Mouse (Mus musculus): Measurements from ENCODE around the gene Acaa1a.
"Not testable (repeated sequence)": the region's sequence is repeated elsewhere in the genome, so short reads cannot be mapped to it uniquely, and the experiment has no call there.

The Acaa1a gene

DNA sequence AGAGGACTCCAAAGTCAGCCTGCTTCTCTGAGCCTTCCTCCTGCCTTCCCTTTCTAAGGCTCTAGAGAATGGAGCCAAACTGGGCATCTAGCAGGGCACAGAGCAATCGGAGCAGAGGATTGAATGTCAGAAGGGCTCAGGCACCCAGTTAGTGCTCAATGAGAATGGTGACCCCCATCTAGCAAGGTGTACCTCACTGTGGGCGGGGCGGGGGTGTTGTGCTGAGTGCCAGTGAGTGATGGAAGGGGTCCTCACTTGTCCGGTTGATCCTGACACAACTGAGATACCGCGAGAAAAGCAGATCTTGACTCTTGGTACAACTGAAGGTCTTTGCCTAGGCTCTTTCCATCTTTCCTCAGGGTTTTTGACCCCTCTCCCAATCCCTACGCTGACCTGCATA lies 370 bp upstream of the Acaa1a start:
- no peak for DNase-seq (ENCODE audit: low read depth, low spot score)

DNA sequence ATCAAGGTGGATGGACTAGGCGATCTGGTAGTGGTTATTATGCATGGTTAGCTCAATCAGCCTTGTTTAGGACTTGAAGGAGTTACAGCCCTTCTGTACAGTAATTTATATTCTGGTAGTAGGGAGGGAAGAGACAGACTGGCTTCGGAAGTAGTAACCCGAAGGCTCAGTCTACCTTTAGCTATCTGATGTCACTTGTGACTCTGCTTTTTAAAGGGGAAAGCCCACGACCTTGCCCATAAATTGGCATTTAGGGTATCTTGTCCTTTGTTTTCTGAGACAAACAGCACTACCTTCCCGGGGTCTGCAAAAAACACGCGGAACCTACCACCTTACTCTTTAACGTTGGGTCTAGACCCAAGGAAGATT lies 720 bp downstream of the Acaa1a start:
- DNase-seq (ENCODE audit: low read depth, low spot score) = no peak

- DNase-seq (ENCODE audit: low read depth, low spot score) = peak; percentile 95
These were observed 1.7 kb downstream of the Acaa1a start, which contains the start of gene Myd88 for GRCm38 (mm10) chr9:119340909-119341816. Gene Myd88 (minus strand): TSS chr9:119341411.

- DNase-seq (ENCODE audit: low read depth, low spot score) = no peak
These were observed 3.3 kb downstream of the Acaa1a start for GRCm38 (mm10) chr9:119342728-119343127.

DNA sequence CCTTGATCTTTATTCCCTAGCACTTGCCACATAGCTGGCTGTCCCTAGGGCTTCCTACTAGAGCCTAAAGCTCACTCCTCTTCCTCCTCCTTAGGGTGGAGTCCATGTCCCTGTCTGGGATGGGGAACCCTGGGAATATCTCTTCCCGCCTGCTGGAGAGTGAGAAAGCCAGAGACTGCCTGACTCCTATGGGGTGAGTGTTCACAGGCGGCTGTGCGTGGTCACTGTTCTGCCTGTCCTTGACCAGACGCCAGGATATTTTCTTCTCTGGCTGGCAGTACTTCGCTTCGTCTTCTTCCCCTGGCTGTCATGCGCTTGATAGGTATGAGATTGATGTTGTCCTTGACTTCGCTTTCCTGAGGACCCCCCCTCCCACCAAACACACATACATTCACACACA lies 6.9 kb downstream of the Acaa1a start:
- DNase-seq (ENCODE audit: low read depth, low spot score) = no peak

DNA sequence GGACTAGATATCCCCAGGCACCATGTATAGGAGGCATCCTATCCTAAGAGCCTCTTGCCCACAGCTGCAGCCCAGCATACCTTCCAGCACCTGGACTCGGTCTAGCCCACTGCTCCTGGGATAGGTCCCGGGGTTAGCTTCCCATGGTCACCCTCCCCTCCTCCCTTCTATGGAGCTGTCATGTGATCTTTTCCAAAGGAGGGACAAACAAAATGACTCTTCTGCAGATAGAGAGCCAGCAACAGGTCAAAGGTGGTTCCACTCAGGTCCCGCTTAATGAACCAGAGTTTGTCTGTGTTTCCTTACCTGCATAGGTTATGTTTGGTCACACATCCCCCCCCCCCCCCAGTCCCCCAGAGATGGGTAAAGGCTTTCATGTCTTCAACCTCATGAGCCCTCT lies 11.1 kb downstream of the Acaa1a start:
- no peak for DNase-seq (ENCODE audit: low read depth, low spot score)

DNA sequence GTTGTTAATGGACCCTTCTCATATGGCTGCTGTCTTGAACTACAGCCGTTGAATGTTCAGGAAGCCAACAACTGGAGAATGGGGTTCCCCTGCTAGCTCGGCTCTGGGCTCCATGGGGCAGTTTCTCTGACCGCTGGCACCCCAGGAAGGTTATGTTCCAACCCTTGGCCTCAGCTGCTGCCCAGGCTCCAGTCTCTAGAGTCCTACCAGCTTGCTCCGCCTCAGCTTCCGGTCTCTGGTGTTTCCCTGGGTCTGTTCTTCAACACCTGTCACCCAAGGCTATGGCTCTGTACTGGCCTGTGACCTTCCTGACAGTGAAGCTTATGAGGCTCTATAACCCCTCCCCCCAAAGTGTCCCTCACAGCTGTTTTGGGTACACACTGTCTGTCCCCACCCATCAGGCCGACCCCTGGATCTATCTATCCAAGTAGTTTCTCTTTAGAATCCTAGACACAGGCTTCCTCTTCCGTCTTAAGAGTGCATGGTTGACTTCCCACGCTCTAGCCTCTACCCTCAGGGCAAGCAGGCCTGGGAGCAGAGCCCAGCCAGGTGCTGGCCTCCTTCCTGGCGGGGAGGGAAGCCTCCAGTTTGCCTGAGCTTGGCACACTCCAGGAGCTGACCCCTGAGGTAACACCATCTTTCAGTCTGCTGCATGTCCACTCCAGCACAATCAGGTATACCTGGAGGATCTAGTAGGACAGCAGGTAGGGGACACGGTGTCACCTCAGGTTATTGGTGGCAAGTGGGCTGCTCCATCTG lies 11.7 kb downstream of the Acaa1a start:
- no peak for DNase-seq (ENCODE audit: low read depth, low spot score)

DNA sequence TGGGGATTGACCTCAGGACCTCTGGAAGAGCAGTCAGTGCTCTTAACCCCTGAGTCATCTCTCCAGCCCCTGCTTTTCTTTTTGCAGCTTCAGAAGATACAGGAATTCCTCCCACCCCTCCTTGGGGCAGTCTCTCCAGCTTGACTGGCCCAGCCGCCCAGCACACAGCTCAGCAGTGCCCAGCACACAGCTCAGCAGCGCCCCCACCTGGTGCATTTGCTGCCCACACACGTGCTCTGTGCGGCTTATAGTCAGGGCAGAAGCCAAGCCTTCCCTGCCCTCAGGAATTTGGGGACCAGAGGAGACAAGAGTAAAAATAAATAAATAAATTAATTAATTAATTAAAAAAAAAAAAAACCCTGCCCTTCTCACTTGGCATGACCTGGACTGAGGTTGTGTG lies 12.6 kb downstream of the Acaa1a start:
- peak; percentile 77 for DNase-seq (ENCODE audit: low read depth, low spot score)

DNA sequence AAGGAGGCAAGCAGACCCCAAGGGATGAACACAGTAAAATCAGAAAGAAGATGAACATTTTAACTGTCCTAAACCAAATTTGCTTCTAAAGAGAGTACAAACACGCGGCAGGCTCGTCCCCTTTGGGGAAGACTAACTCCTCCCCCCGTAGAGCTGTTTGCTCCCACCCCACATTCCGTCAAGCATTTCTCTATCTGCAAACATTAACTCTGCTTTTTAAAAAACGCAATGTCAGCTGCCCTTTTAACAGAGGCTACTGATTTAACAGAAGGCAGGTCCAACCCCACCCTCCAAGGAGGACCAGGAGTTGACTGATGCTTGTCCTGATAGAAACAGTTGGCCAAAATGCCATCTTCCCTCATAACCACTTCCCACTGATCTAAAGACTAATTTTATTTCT lies 14.4 kb downstream of the Acaa1a start:
- DNase-seq (ENCODE audit: low read depth, low spot score) = no peak

- DNase-seq (ENCODE audit: low read depth, low spot score) = no peak
These were observed 16.5 kb downstream of the Acaa1a start for GRCm38 (mm10) chr9:119355943-119356342.

- DNase-seq (ENCODE audit: low read depth, low spot score) = peak; percentile 87
These were observed 18.0 kb downstream of the Acaa1a start, which contains the start of gene Xylb for GRCm38 (mm10) chr9:119357331-119358057. Gene Xylb (plus strand): TSS chr9:119357381.

GRCm38 (mm10) chr9:119358058-119358429 lies 18.6 kb downstream of the Acaa1a start:
- DNase-seq (ENCODE audit: low read depth, low spot score) = no peak

- DNase-seq (ENCODE audit: low read depth, low spot score) = no peak
These were observed 21.9 kb downstream of the Acaa1a start for GRCm38 (mm10) chr9:119361416-119361815.

GRCm38 (mm10) chr9:119363229-119363628 lies 23.8 kb downstream of the Acaa1a start:
- DNase-seq (ENCODE audit: low read depth, low spot score) = no peak

DNA sequence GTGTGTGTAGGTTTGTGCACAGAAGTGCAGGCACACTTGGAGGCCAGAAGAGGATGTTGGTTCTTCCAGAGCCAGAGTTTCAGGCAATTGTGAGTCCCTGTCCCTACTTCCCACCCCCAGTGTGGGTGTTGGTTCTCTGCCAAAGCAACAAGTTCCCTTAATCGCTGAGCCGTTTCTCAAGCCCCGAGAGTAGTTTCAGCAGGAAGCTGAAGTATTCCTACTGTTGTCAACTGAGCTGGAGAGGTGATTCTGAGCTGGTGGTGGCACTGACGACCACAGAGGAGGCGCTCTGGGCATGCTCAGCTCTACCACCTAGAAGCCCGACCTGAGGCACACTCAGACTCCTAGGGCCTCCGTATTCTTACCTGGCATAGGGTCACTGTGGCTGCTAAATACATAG lies 25.8 kb downstream of the Acaa1a start, which contains the start of gene Slc22a14:
TSS of gene Slc22a14 (minus strand) at position 270 of the 400 bp plus-strand sequence.
- DNase-seq (ENCODE audit: low read depth, low spot score) = no peak

- no peak for DNase-seq (ENCODE audit: low read depth, low spot score)
These were observed 28.9 kb downstream of the Acaa1a start for GRCm38 (mm10) chr9:119368367-119368766.

- not testable (repeated sequence) for DNase-seq (ENCODE audit: low read depth, low spot score)
These were observed 31.3 kb downstream of the Acaa1a start for GRCm38 (mm10) chr9:119370770-119371169.

- peak; percentile 61 for DNase-seq (ENCODE audit: low read depth, low spot score)
These were observed 31.8 kb downstream of the Acaa1a start for GRCm38 (mm10) chr9:119371251-119371650.

DNA sequence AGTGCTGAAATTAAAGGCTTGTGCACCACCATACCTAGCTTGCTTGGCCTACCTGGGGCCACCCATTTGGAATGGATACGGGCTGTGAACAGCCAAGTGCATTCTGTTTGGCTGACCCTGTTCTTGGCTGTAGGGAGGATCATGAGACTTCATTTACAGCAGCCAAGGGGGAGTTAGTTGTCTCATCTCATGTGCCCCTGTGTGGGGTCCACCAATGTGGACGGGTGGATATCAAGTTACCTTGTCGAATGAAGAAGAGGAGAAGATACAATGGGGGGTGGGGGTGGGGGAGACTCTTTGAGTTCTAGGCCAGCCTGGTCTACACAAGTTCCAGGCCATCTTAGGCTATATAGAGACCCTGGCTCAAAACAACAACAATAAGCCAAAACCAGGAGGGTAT lies 35.5 kb downstream of the Acaa1a start:
- no peak for DNase-seq (ENCODE audit: low read depth, low spot score)

- DNase-seq (ENCODE audit: low read depth, low spot score) = peak; percentile 14
These were observed 36.1 kb downstream of the Acaa1a start for GRCm38 (mm10) chr9:119375556-119375955.

DNA sequence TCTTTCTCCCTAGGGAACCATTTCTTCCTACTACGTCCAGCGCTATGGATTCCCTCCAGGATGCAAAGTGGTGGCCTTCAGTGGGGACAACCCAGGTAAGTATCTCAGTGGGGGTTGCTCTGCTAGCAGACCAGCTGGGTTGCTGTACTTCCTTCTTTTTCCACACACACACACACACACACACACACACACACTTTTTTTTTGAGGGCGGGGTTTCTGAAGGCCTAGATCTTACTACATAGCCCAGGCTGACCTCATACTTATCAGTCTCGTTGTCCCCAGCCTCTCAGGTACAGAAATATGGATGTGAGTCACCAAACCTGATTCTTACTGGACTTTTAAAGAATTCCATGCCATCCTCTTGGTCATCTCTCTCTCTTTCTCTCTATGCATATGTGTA lies 38.8 kb downstream of the Acaa1a start:
- no peak for DNase-seq (ENCODE audit: low read depth, low spot score)

GRCm38 (mm10) chr9:119382603-119383002 lies 43.1 kb downstream of the Acaa1a start:
- DNase-seq (ENCODE audit: low read depth, low spot score) = no peak
